Mouse (Mus musculus) heart, embryonic 14.5 days (tissue): ENCODE results near the gene Met. TPM values are rescaled to one million over a fixed set of nuclear protein-coding genes. Genes with fewer than 3 reads are reported as not detected.

Source experiments
- ATAC-seq: fragments of 200-750 bp; cut with Nextera tagmentation; 2 replicates; pipeline ENCODE4 v1.8.0; 2017; ENCODE audit warnings: low read depth, moderate TSS enrichment; ENCODE audit not compliant: insufficient number of reproducible peaks, insufficient read depth, low FRiP score
- H3K27ac ChIP-seq, 2 experiments: fragments of 200-500 bp in 1 of 2; fragments of 300-500 bp in 1 of 2; sonication (generic) in 1 of 2; replicated peaks in 1 of 2; 2 replicates each; pipeline ENCODE4 v1.5.1; 2012 to 2014; ENCODE audit warnings: low read depth in 2 of 2, low read length in 2 of 2, control low read depth in 1 of 2, mild to moderate bottlenecking in 1 of 2, mixed read lengths in 1 of 2; ENCODE audit not compliant: control insufficient read depth in 1 of 2, insufficient read depth in 1 of 2
- H3K27me3 ChIP-seq: fragments of 300-500 bp; sonication (generic); 2 replicates; pipeline ENCODE4 v1.6.1; 2014; ENCODE audit warnings: mild to moderate bottlenecking, low read length, control low read depth; ENCODE audit not compliant: control insufficient read depth, insufficient read depth
- H3K36me3 ChIP-seq: fragments of 300-500 bp; sonication (generic); 2 replicates; pipeline ENCODE4 v1.6.1; 2014; ENCODE audit warnings: mild to moderate bottlenecking, control low read depth, low read length, mixed read lengths; ENCODE audit not compliant: control insufficient read depth, insufficient read depth
- H3K4me1 ChIP-seq, 2 experiments: fragments of 200-500 bp in 1 of 2; fragments of 300-500 bp in 1 of 2; sonication (generic) in 1 of 2; 2 replicates each; pipeline ENCODE4 v1.6.1; 2012 to 2014; ENCODE audit warnings: low read length in 2 of 2, control low read depth in 1 of 2, mixed read lengths in 1 of 2; ENCODE audit not compliant: control insufficient read depth in 2 of 2, insufficient read depth in 2 of 2
- H3K4me2 ChIP-seq: fragments of 300-500 bp; sonication (generic); 2 replicates; pipeline ENCODE4 v1.6.1; 2014; ENCODE audit warnings: mild to moderate bottlenecking, low read length
- H3K4me3 ChIP-seq, 2 experiments: fragments of 200-500 bp in 1 of 2; fragments of 300-500 bp in 1 of 2; sonication (generic) in 1 of 2; 2 replicates each; pipeline ENCODE4 v1.5.1; 2012 to 2014; ENCODE audit warnings: low read length in 2 of 2, mild to moderate bottlenecking in 2 of 2, control low read depth in 1 of 2, low read depth in 1 of 2, moderate library complexity in 1 of 2; ENCODE audit not compliant: control insufficient read depth in 1 of 2, insufficient read depth in 1 of 2
- H3K9ac ChIP-seq: fragments of 300-500 bp; sonication (generic); 2 replicates; pipeline ENCODE4 v1.6.1; 2014; ENCODE audit warnings: mild to moderate bottlenecking, low read length
- H3K9me3 ChIP-seq: fragments of 300-500 bp; sonication (generic); 2 replicates; pipeline ENCODE4 v1.6.1; 2016; ENCODE audit warnings: low read length, control low read depth; ENCODE audit not compliant: control insufficient read depth
- WGBS: fragments of 180-500 bp; shearing (Covaris S2); extraction: QIAGEN DNeasy Blood & Tissue Kit; methylation state at CpG from one replicate; pipeline ENCODE4 v1.1.7; 2014; 5-methylcytosine and 5-hydroxymethylcytosine counted together
- polyA plus RNA-seq: library from polyadenylated mRNA; unstranded; fragments of >200 nt; fragmentation: Nextera tagmentation; extraction: Ambion mirVana; gene quantifications from 2 replicates; pipeline ENCODE4 v1.2.1, GENCODE M21; 2014

Met gene
- polyA plus RNA-seq, 1 experiment from 2014 or later, result 3.2 TPM

DNA sequence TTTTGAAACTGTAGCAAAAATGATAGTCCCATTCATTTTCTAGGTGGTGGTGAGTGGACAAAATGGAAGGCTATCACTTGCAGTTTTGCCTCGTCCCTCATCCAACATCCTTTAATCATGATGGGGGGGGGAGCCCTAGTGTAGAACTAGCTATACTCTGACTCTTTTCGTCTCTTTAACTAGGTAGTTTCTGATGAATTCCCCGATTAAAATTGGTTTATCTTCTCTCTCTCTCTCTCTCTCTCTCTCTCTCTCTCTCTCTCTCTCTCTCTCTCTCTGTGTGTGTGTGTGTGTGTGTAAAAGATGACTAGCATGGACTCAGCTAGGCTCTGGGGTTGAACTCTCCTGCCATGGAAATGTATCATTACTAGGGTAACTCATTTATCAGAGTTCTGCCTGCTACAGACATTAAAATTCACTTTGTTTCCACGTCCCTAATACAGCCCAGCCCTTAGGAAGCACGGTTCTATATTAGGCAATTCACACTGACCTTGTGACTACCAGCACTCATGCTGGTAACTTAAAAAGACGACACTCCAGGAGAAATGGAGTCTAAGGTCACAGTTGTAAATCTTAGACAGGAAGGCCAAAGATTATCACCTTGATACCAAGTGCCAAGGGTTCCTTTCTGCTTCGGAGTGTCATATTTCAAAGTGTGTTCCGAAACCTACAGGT is 126.5 kb downstream of the Met start:
- no peak for ATAC-seq
- no peak overlapping the region for H3K27ac ChIP-seq
- no peak overlapping the region for H3K4me3 ChIP-seq
- H3K9me3 ChIP-seq, result peaks cover 5% of the 10 kb centered on the region; the same call in 1 of the 2 replicates
- H3K4me1 ChIP-seq, result 0 out of 4 replicates have a peak, but pooled peaks cover 0 to 2% of the 10 kb centered on the region in 2 experiments
- H3K9ac ChIP-seq, result no peak overlapping the region
- no peaks in the 10 kb centered on the region for H3K27me3 ChIP-seq
- no peaks in the 10 kb centered on the region for H3K36me3 ChIP-seq
- H3K4me2 ChIP-seq, result no peak overlapping the region
- WGBS, result 40% methylated on average over 8 of the region's 8 CpGs

DNA sequence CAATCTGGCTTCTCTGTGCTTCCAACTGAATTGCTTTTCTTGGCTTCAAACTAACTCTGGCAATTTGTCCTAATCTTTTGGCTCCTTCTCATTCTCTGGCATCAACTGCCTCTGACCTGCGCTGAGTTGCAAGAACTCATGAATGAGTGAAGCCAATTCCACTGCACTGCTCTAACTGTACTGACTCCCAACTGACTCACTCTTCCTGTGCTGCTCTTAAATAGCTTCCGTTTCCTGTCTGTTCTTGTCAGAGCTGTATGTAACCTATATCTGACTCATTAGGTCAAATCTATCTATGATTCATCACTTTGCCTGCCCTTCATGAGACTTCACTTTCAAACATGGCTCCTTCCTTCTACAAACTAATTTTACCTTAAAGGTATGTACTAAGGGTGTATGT is 130.4 kb downstream of the Met start:
- H3K4me1 ChIP-seq, result no peaks in the 10 kb centered on the region
- peaks cover 5% of the 10 kb centered on the region; the same call in 1 of the 2 replicates for H3K9me3 ChIP-seq
- no peak overlapping the region for H3K4me3 ChIP-seq
- no peak overlapping the region for H3K4me2 ChIP-seq
- 75% methylated on average over 2 of the region's 2 CpGs for WGBS
- H3K9ac ChIP-seq, result no peak overlapping the region
- H3K27me3 ChIP-seq, result no peaks in the 10 kb centered on the region
- H3K27ac ChIP-seq, result no peak overlapping the region
- H3K36me3 ChIP-seq, result no peaks in the 10 kb centered on the region
- no peak for ATAC-seq

DNA sequence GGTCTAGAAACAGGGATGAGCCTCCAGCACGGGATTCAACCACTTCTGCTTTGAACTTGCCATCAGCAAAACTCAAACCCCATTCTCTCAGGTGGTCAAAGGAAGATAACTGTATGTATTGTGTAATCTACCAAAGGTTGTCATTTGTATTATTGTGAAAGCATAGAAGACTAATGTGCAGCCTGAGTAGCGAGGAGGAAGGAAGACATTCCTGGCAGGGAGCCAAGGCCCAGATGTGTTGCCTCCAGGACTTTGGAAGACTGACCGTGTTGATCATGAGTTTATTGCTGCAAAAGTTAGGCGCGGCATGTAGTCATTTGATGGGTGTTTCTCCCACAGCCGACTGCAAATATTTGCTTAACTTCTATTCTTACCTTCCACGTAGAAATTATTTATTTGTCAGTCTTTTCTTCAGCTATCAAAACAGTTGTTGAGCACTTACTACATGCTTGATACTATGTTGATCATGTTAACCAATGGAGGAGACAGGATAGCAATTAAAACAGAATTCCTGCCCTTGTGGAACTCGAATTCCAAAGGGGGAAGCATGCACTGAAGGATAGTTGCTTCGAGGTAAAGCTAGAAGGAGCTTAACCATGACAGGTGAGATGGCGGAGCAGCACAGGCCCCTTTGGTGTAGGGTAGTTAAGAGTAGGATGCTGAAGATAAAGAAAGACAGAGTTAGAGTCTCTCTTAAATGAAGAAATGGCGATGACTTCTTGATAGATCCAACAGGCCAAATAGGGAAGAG is 132.3 kb downstream of the Met start:
- H3K9ac ChIP-seq, result no peak overlapping the region
- H3K27ac ChIP-seq, result no peak overlapping the region
- H3K36me3 ChIP-seq, result no peaks in the 10 kb centered on the region
- no peak overlapping the region for H3K4me2 ChIP-seq
- H3K9me3 ChIP-seq, result peaks cover 5% of the 10 kb centered on the region; the same call in 1 of the 2 replicates
- ATAC-seq, result no peak
- no peak overlapping the region for H3K4me3 ChIP-seq
- WGBS, result 73% methylated on average over 11 of the region's 11 CpGs
- no peaks in the 10 kb centered on the region for H3K4me1 ChIP-seq
- H3K27me3 ChIP-seq, result no peaks in the 10 kb centered on the region

DNA sequence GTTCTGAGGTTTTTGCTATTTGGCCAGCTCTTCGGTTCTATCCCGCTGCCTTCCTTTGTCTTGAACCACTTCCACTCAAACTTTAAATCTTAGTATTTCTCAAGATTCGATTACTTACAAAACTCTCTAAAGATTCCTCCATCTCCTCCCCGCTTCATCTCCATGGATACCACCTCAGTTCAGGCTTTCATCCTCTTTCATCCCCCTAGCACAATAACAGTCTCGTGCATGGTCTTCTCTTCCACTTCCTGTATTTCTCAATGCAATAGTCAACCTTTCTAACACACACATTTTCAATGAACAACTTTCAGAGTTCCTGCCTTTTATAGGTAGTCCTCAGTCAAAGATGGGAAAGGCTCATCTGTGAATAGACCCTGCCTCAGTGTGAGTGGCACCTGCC is 135.8 kb downstream of the Met start:
- Histone ChIP-seq H3K4me1 (no peaks in the 10 kb centered on the region), H3K4me2 (no peak overlapping the region), H3K9ac (no peak overlapping the region), H3K9me3 (no peaks in the 10 kb centered on the region), H3K27me3 (no peaks in the 10 kb centered on the region), H3K27ac (no peak overlapping the region), H3K4me3 (no peak overlapping the region), H3K36me3 (no peaks in the 10 kb centered on the region)
- WGBS, result 75% methylated on average over 5 of the region's 5 CpGs
- no peak for ATAC-seq

DNA sequence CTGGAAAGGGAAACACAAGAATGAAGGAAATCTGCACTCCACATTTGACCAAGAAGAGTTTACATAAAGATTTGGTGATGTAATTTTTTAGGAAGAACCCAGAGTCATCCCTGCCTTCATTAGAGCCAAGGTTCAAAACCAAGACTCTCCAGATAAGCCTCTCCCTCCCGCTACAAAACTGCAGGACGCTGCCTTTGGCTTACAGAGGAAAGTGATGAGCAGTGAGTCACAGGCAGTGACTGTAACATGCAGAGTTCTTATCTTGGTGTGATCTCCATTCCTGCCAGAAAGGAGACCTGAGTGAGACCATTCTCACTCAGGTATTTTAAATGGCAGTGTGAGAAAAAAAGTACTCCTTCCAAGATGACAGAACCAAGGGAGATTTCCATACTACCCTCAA is 137.9 kb downstream of the Met start:
- no peaks in the 10 kb centered on the region for H3K4me1 ChIP-seq
- H3K9ac ChIP-seq, result no peak overlapping the region
- no peaks in the 10 kb centered on the region for H3K36me3 ChIP-seq
- H3K27ac ChIP-seq, result no peak overlapping the region
- no peak overlapping the region for H3K4me2 ChIP-seq
- ATAC-seq, result no peak
- H3K27me3 ChIP-seq, result no peaks in the 10 kb centered on the region
- H3K9me3 ChIP-seq, result no peaks in the 10 kb centered on the region
- 19% methylated on average over 2 of the region's 2 CpGs for WGBS
- H3K4me3 ChIP-seq, result no peak overlapping the region

DNA sequence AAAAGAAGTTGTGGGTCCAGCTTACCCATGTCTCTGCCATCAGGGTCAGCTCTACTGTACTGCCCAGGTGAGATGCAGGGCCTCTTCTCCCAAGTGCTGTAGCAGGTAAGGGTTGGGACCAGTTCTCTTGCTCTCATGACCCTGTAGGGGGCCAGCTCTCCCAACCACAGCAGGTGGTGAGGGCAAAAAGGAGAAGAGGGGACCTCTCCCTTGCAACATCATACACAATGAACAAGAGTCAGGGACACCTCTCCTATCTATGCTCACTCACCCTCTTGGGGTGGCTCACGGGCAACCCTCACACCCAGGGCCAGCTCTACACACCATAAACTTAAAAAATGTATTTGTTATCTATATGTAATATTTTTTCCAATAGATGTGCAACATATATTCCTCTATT is 143.3 kb downstream of the Met start:
- H3K9me3 ChIP-seq, result no peaks in the 10 kb centered on the region
- no peak for ATAC-seq
- no peak overlapping the region for H3K4me3 ChIP-seq
- no peaks in the 10 kb centered on the region for H3K27me3 ChIP-seq
- no peaks in the 10 kb centered on the region for H3K4me1 ChIP-seq
- 74% methylated on average over 1 of the region's 1 CpGs for WGBS
- no peak overlapping the region for H3K4me2 ChIP-seq
- no peak overlapping the region for H3K27ac ChIP-seq
- H3K9ac ChIP-seq, result no peak overlapping the region
- no peaks in the 10 kb centered on the region for H3K36me3 ChIP-seq

DNA sequence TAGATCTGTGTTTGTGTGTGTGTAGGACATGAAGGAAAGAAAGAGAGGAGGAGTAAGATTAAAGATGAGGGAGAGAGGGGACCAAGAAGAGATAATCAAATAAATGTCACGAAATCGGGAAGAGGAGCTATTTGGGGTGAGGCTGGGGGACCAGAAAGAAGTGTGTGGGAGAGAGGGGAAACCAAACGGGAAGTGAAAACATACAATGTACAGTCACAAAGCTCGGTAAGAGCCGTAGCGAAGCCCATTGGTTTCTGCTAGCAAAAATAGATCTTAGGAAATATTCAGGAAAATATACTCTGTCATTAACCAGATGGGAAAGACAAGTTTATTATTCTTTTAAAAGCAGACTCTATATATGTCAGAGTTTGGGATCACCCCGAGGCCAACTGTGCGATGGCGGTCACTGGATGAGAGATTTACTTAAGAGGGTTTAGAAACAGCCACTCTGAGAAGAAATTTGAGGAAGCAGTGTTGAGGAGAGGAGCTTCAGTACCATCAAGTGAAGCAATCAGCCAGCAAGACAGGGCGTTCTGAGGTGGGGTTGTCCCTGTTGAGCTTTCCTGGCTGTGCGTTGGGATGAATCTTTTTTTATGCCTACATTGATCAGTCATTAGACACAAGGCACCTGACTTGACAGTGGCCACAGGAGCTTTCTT is 147.9 kb downstream of the Met start:
- Histone ChIP-seq H3K4me2 (no peak overlapping the region), H3K9me3 (no peaks in the 10 kb centered on the region), H3K27me3 (no peaks in the 10 kb centered on the region), H3K27ac (no peak overlapping the region), H3K36me3 (no peaks in the 10 kb centered on the region), H3K4me3 (no peak overlapping the region), H3K4me1 (no peaks in the 10 kb centered on the region), H3K9ac (no peak overlapping the region)
- no peak for ATAC-seq
- 82% methylated on average over 11 of the region's 11 CpGs for WGBS
